Mouse (Mus musculus) heart, embryonic 15.5 days (tissue): ENCODE data around the gene Fv1. TPM values are rescaled to one million over a fixed set of nuclear protein-coding genes. Genes with fewer than 3 reads are reported as not detected.
"Not testable (repeated sequence)": the region's sequence is repeated elsewhere in the genome, so short reads cannot be mapped to it uniquely, and the experiment has no call there.

Experiments used
- ATAC-seq: fragments of 200-750 bp; cut with Nextera tagmentation; replicated peaks from 2 replicates; pipeline ENCODE4 v1.8.0; 2017; ENCODE audit warnings: low read depth, moderate TSS enrichment; ENCODE audit not compliant: insufficient number of reproducible peaks, insufficient read depth, low FRiP score
- H3K27ac ChIP-seq: fragments of 300-500 bp; sonication (generic); 2 replicates; pipeline ENCODE4 v1.5.1; 2015; ENCODE audit warnings: mild to moderate bottlenecking, inconsistent platforms
- H3K27me3 ChIP-seq: fragments of 300-500 bp; sonication (generic); 2 replicates; pipeline ENCODE4 v1.6.1; 2015; ENCODE audit warnings: inconsistent platforms
- H3K36me3 ChIP-seq: fragments of 300-500 bp; sonication (generic); 2 replicates; pipeline ENCODE4 v1.6.1; 2015; ENCODE audit warnings: mild to moderate bottlenecking, inconsistent platforms
- H3K4me1 ChIP-seq: fragments of 300-500 bp; sonication (generic); replicated peaks from 2 replicates; pipeline ENCODE4 v1.6.1; 2015; ENCODE audit warnings: inconsistent platforms
- H3K4me2 ChIP-seq: fragments of 300-500 bp; sonication (generic); 2 replicates; pipeline ENCODE4 v1.6.1; 2015; ENCODE audit warnings: inconsistent platforms, mild to moderate bottlenecking, moderate library complexity
- H3K4me3 ChIP-seq: fragments of 300-500 bp; sonication (generic); 2 replicates; pipeline ENCODE4 v1.5.1; 2015; ENCODE audit warnings: mild to moderate bottlenecking, inconsistent platforms
- H3K9ac ChIP-seq: fragments of 300-500 bp; sonication (generic); 2 replicates; pipeline ENCODE4 v1.6.1; 2015; ENCODE audit warnings: mild to moderate bottlenecking, inconsistent platforms
- H3K9me3 ChIP-seq: fragments of 300-500 bp; sonication (generic); replicated peaks from 2 replicates; pipeline ENCODE4 v1.6.1; 2016; ENCODE audit warnings: inconsistent platforms
- WGBS: fragments of 180-500 bp; shearing (Covaris S2); methylation state at CpG from one replicate; pipeline ENCODE4 v1.1.7; 2015; ENCODE audit warnings: mixed read lengths; 5-methylcytosine and 5-hydroxymethylcytosine counted together
- polyA plus RNA-seq: library from polyadenylated mRNA; unstranded; fragments of >200 nt; fragmentation: Nextera tagmentation; extraction: Ambion mirVana; gene quantifications from 2 replicates; pipeline ENCODE4 v1.2.1, GENCODE M21; 2015

Fv1 gene
- polyA plus RNA-seq, 1 experiment from 2014 or later: 10.2 TPM

- H3K27ac ChIP-seq: no peak overlapping the region
- no peak overlapping the region for H3K4me3 ChIP-seq
- WGBS: 92% methylated on average over 9 of the region's 9 CpGs
- H3K36me3 ChIP-seq: peaks cover 37% of the 10 kb centered on the region
- no peaks in the 10 kb centered on the region for H3K9me3 ChIP-seq
- no peak overlapping the region for H3K9ac ChIP-seq
- no peak for ATAC-seq
- H3K27me3 ChIP-seq: no peaks in the 10 kb centered on the region
- H3K4me2 ChIP-seq: no peak overlapping the region
- H3K4me1 ChIP-seq: peaks cover 21% of the 10 kb centered on the region
These were observed 2.7 kb upstream of the Fv1 start for GRCm38 (mm10) chr4:147866056-147866455.

GRCm38 (mm10) chr4:147866793-147867192 lies 2.0 kb upstream of the Fv1 start:
- not testable (repeated sequence) for H3K9ac ChIP-seq, H3K27ac ChIP-seq, H3K27me3 ChIP-seq, ATAC-seq, H3K9me3 ChIP-seq, H3K4me3 ChIP-seq
- H3K4me1 ChIP-seq: peaks cover 21% of the 10 kb centered on the region
- H3K4me2 ChIP-seq: peak overlapping the region; percentile 69; the same call in 1 of the 2 replicates
- 36% methylated on average over 3 of the region's 3 CpGs for WGBS
- H3K36me3 ChIP-seq: peaks cover 36% of the 10 kb centered on the region

DNA sequence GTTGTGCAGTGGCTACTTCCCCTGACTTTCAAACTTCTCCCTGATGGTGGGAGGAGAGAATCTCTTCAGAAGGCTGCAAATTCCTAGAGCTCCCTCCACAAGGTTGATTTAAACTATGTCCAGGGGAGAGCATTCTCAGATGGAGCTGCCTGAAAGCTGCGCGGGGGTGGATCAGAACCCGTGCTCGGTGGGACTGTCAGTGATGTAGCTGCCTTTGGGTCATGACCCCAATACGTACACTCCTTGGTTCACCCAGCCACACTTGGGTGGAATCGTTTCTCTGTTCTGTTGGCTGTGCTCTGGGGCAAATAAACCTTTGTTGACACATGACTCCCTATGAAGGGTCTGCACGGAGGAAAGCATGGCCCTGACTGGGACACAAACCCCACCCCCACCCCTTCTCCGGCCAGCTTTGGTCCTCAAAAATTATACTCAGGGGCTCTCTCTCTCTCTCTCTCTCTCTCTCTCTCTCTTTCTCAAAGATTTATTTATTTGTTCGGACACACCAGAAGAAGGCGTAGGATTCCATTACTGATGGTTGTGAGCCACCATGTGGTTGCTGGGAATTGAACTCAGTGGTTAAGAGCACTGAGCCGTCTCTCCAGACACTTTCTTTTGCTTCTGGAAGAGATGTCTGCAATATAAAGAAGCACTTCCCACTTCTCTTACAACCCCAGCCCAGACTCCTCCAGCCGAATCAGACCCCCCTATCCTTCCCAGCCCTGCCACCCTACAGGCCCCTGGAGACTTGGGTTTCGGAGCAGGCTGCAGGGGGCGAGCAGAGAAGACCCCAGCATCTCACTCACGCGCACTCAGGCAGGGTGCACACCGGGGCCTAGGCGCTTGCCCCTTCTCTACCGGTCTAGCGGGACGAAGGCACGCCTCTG lies 973 bp upstream of the Fv1 start:
- Histone ChIP-seq H3K9ac (peak overlapping the region; percentile 72), H3K4me1 (peaks cover 25% of the 10 kb centered on the region), H3K27me3 (no peaks in the 10 kb centered on the region), H3K27ac (peak overlapping the region; percentile 83), H3K4me3 (peak overlapping the region; percentile 65), H3K9me3 (no peaks in the 10 kb centered on the region), H3K4me2 (peak overlapping the region; percentile 69), H3K36me3 (peaks cover 35% of the 10 kb centered on the region)
- ATAC-seq: no peak
- 6% methylated on average over 22 of the region's 22 CpGs for WGBS

- H3K36me3 ChIP-seq: peaks cover 38% of the 10 kb centered on the region
- H3K9ac ChIP-seq: peak overlapping the region; percentile 65
- no peaks in the 10 kb centered on the region for H3K9me3 ChIP-seq
- H3K27ac ChIP-seq: peak overlapping the region; percentile 72
- no peak for ATAC-seq
- H3K4me3 ChIP-seq: peak overlapping the region; percentile 65
- 10% methylated on average over 5 of the region's 5 CpGs for WGBS
- H3K4me2 ChIP-seq: peak overlapping the region; percentile 82
- peaks cover 25% of the 10 kb centered on the region for H3K4me1 ChIP-seq
- no peaks in the 10 kb centered on the region for H3K27me3 ChIP-seq
These were observed 459 bp downstream of the Fv1 start for GRCm38 (mm10) chr4:147869238-147869637.

- 78% methylated on average over 4 of the region's 4 CpGs for WGBS
- no peak for ATAC-seq
- peaks cover 8% of the 10 kb centered on the region for H3K4me1 ChIP-seq
- H3K4me3 ChIP-seq: no peak overlapping the region
- no peak overlapping the region for H3K9ac ChIP-seq
- no peak overlapping the region for H3K4me2 ChIP-seq
- H3K9me3 ChIP-seq: no peaks in the 10 kb centered on the region
- no peak overlapping the region for H3K27ac ChIP-seq
- no peaks in the 10 kb centered on the region for H3K27me3 ChIP-seq
- H3K36me3 ChIP-seq: peaks cover 90% of the 10 kb centered on the region
These were observed 7.2 kb downstream of the Fv1 start for GRCm38 (mm10) chr4:147875852-147876575.

GRCm38 (mm10) chr4:147878537-147878936 lies 9.8 kb downstream of the Fv1 start:
- Histone ChIP-seq H3K27me3 (no peaks in the 10 kb centered on the region), H3K9me3 (no peaks in the 10 kb centered on the region), H3K4me1 (peaks cover 5% of the 10 kb centered on the region), H3K27ac (no peak overlapping the region), H3K36me3 (peaks cover 94% of the 10 kb centered on the region), H3K9ac (no peak overlapping the region), H3K4me2 (no peak overlapping the region), H3K4me3 (no peak overlapping the region)
- 95% methylated on average over 9 of the region's 9 CpGs for WGBS
- ATAC-seq: no peak

DNA sequence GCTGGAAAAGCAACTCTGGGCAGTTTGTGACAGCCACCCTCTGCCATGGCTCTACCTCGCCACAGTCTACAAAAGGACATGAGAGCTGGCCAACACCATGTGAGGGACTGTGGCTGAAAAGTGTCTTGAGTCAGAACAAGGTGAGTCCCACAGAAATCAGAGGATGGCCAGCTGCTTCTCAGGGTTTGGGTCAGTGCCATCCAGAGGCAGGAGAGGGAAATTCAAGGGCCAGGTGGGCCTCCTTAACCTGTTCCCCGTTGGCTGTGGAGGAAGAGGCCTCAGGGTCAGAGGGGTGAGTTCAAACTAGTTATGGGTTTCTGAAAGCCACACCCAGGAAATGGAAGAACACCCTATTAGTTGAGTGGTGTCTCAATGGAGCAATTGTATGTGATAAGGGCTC lies 10.7 kb downstream of the Fv1 start:
- Histone ChIP-seq H3K4me1 (peaks cover 5% of the 10 kb centered on the region), H3K9me3 (no peaks in the 10 kb centered on the region), H3K4me3 (no peak overlapping the region), H3K9ac (no peak overlapping the region), H3K27me3 (no peaks in the 10 kb centered on the region), H3K4me2 (no peak overlapping the region), H3K27ac (no peak overlapping the region), H3K36me3 (peaks cover 93% of the 10 kb centered on the region)
- 0 out of 2 replicates have a peak, but pooled peaks have one; percentile 6 for ATAC-seq
- WGBS: 71% methylated on average over 2 of the region's 2 CpGs

- Histone ChIP-seq H3K4me3 (no peak overlapping the region), H3K4me2 (no peak overlapping the region), H3K27me3 (no peaks in the 10 kb centered on the region), H3K9me3 (no peaks in the 10 kb centered on the region), H3K9ac (no peak overlapping the region), H3K27ac (no peak overlapping the region), H3K36me3 (peaks cover 93% of the 10 kb centered on the region), H3K4me1 (peaks cover 5% of the 10 kb centered on the region)
- WGBS: 41% methylated on average over 5 of the region's 5 CpGs
- 0 out of 2 replicates have a peak, but pooled peaks have one; percentile 20 for ATAC-seq
These were observed 11.1 kb downstream of the Fv1 start for GRCm38 (mm10) chr4:147879865-147880264.

GRCm38 (mm10) chr4:147881792-147882191 lies 13.0 kb downstream of the Fv1 start:
- Histone ChIP-seq H3K36me3 (peaks cover 93% of the 10 kb centered on the region), H3K4me1 (peaks cover 5% of the 10 kb centered on the region), H3K27me3 (no peaks in the 10 kb centered on the region), H3K4me2 (no peak overlapping the region), H3K27ac (no peak overlapping the region), H3K4me3 (no peak overlapping the region), H3K9me3 (no peaks in the 10 kb centered on the region), H3K9ac (no peak overlapping the region)
- WGBS: 88% methylated on average over 7 of the region's 7 CpGs
- ATAC-seq: no peak

DNA sequence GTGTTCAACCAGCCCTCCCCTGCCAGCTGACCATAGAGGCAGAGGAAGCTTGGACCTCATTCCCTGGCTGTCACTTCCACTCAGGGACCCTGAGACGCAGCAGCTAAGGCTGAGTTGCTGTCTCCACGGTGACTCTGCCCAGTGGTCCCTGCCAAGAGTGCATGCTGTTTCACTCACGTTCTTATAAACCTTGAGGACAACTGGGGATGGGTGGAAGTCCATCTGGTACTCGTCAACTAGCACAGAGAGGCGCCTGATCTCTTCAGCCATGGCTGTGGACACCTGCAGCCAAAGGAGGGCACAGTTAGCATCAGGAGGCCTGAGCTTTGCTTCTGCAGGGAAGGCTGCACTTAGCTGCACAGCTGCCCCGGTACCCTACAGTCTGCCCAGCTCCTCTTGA lies 14.3 kb downstream of the Fv1 start:
- H3K36me3 ChIP-seq: peaks cover 95% of the 10 kb centered on the region
- no peak overlapping the region for H3K4me2 ChIP-seq
- peaks cover 5% of the 10 kb centered on the region for H3K4me1 ChIP-seq
- no peak for ATAC-seq
- no peaks in the 10 kb centered on the region for H3K9me3 ChIP-seq
- 64% methylated on average over 6 of the region's 6 CpGs for WGBS
- no peak overlapping the region for H3K9ac ChIP-seq
- no peaks in the 10 kb centered on the region for H3K27me3 ChIP-seq
- no peak overlapping the region for H3K27ac ChIP-seq
- H3K4me3 ChIP-seq: no peak overlapping the region

GRCm38 (mm10) chr4:147884138-147884537 lies 15.4 kb downstream of the Fv1 start:
- Histone ChIP-seq H3K4me3 (no peak overlapping the region), H3K9me3 (no peaks in the 10 kb centered on the region), H3K4me1 (peaks cover 5% of the 10 kb centered on the region), H3K27me3 (no peaks in the 10 kb centered on the region), H3K9ac (no peak overlapping the region), H3K27ac (no peak overlapping the region), H3K36me3 (peaks cover 95% of the 10 kb centered on the region), H3K4me2 (no peak overlapping the region)
- WGBS: 93% methylated on average over 3 of the region's 3 CpGs
- ATAC-seq: no peak
